Mouse (Mus musculus): ENCODE results near the gene 4930512M02Rik.

GRCm38 (mm10) chr11:11609243-11609642, 18.4 kb downstream of the 4930512M02Rik start:
- no peak for TF ChIP-seq CTCF (IDR thresholded peaks at IDR 0.05)
- TF ChIP-seq EP300 (IDR thresholded peaks at IDR 0.05): no peak
